Mouse (Mus musculus) adrenal gland, adult 2 months (tissue): ENCODE measurements around the gene Larp7. TPM values are rescaled to one million over a fixed set of nuclear protein-coding genes. Genes with fewer than 3 reads are reported as not detected.

ENCODE experiments used
- DNase-seq: peaks from one replicate; pipeline ENCODE4 v3.0.0; 2021
- long read RNA-seq: library from polyadenylated mRNA; stranded (forward); transcript quantifications from one replicate; pipeline ENCODE4 v2.0.0, GENCODE M21; 2021
- polyA plus RNA-seq: library from polyadenylated mRNA; depleted of rRNA; stranded (reverse); fragments of >200 nt; gene quantifications from 2 replicates; pipeline ENCODE4 v1.2.3, GENCODE M21; 2012; rRNA removed
- total RNA-seq, 2 experiments: library from RNA; stranded (reverse); gene quantifications; 2 replicates each; pipeline ENCODE4 v1.2.3; 2021

The Larp7 gene
- 10 to 100 TPM; 20.5 to 23.5 TPM for total RNA-seq
- polyA plus RNA-seq: not detected in 2 replicates
- long read RNA-seq, transcript Larp7-201 (13 exons, 2,121 nt): major isoform, 14 of 18 reads
- long read RNA-seq, partial matches to known transcripts: 2 of 18 reads
- long read RNA-seq, other reads (novel, unspliced or antisense): 2 of 18 reads

GRCm38 (mm10) chr3:127552973-127553719, at the start of gene Larp7, which contains the start of gene Zgrf1:
Gene Larp7, minus strand, starts transcription at chr3:127553349.
Gene Zgrf1, plus strand, starts transcription at chr3:127553489.
- DNase-seq: peak; percentile 99

- no peak for DNase-seq
Observed at GRCm38 (mm10) chr3:127597136-127597535, 44.0 kb upstream of the Larp7 start.

GRCm38 (mm10) chr3:127572557-127572956, 19.4 kb upstream of the Larp7 start:
- DNase-seq: peak; percentile 51

- no peak for DNase-seq
Observed at GRCm38 (mm10) chr3:127565129-127565528, 12.0 kb upstream of the Larp7 start.

- DNase-seq: no peak
Observed at GRCm38 (mm10) chr3:127562974-127563373, 9.8 kb upstream of the Larp7 start.

- DNase-seq: no peak
Observed at GRCm38 (mm10) chr3:127558201-127558600, 5.1 kb upstream of the Larp7 start.

GRCm38 (mm10) chr3:127554723-127555122, 1.6 kb upstream of the Larp7 start:
- no peak for DNase-seq

GRCm38 (mm10) chr3:127553720-127554043, 533 bp upstream of the Larp7 start:
- no peak for DNase-seq

GRCm38 (mm10) chr3:127552434-127552972, 646 bp downstream of the Larp7 start:
- DNase-seq: no peak

GRCm38 (mm10) chr3:127547882-127548281, 5.3 kb downstream of the Larp7 start:
- DNase-seq: peak; percentile 34

GRCm38 (mm10) chr3:127544610-127545121, 8.5 kb downstream of the Larp7 start:
- DNase-seq: no peak

- DNase-seq: no peak
Observed at GRCm38 (mm10) chr3:127543976-127544375, 9.2 kb downstream of the Larp7 start.

GRCm38 (mm10) chr3:127539193-127539592, 14.0 kb downstream of the Larp7 start:
- DNase-seq: no peak

GRCm38 (mm10) chr3:127530293-127530692, 22.9 kb downstream of the Larp7 start:
- no peak for DNase-seq

GRCm38 (mm10) chr3:127529824-127530223, 23.3 kb downstream of the Larp7 start:
- no peak for DNase-seq

- no peak for DNase-seq
Observed at GRCm38 (mm10) chr3:127529210-127529609, 23.9 kb downstream of the Larp7 start.

- DNase-seq: peak; percentile 49
Observed at GRCm38 (mm10) chr3:127527465-127528034, 25.6 kb downstream of the Larp7 start.

GRCm38 (mm10) chr3:127525188-127525819, 27.8 kb downstream of the Larp7 start:
- DNase-seq: no peak

- no peak for DNase-seq
Observed at GRCm38 (mm10) chr3:127521156-127521555, 32.0 kb downstream of the Larp7 start.

- DNase-seq: peak; percentile 33
Observed at GRCm38 (mm10) chr3:127520300-127520699, 32.8 kb downstream of the Larp7 start.

GRCm38 (mm10) chr3:127515251-127515650, 37.9 kb downstream of the Larp7 start:
- DNase-seq: no peak

- DNase-seq: no peak
Observed at GRCm38 (mm10) chr3:127513699-127514098, 39.5 kb downstream of the Larp7 start.
